Mouse (Mus musculus) heart, postnatal 0 days (tissue): ENCODE results near the gene Gipc1.

Experiments used
- CTCF ChIP-seq: IDR thresholded peaks from 2 replicates; pipeline ENCODE4 v1.5.1; 2016; ENCODE audit warnings: antibody characterized with exemption, control low read depth, low read depth
- EP300 ChIP-seq: IDR thresholded peaks from 2 replicates; pipeline ENCODE4 v1.6.1; 2016; ENCODE audit warnings: antibody characterized with exemption, low read depth

- no peak for TF ChIP-seq CTCF
- no peak for TF ChIP-seq EP300
Measured at GRCm38 (mm10) chr8:83647511-83647910, 5.0 kb upstream of the Gipc1 start.
